Mouse (Mus musculus): ENCODE data around the gene Agbl4. TPM values are rescaled to one million over a fixed set of nuclear protein-coding genes. Genes with fewer than 3 reads are reported as not detected.

Agbl4 gene
- polyA plus RNA-seq, 1 experiment: not detected

DNA sequence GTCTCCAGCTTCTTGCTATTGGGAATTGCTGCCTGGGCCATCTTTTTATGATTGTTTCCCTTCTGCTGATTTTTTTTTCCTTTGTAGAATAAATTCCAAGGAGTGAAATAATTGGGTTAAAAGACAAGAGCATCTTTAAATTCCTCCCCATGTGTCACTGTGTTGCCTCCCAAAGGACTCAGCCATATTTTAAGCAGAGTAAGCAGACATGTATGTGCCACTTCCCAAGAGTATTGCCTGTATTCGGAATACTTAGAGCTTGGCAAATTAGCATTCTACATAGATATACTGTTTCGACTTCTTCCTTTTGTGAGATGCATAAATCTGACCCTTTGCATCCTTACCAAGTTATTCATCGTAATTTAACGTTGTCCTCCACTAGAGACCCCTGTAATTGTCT, 1070.3 kb downstream of the Agbl4 start:
- TF ChIP-seq FLI1 (IDR thresholded peaks at IDR 0.05; ENCODE audit: low read length) (no peak), GATA1 (IDR thresholded peaks at IDR 0.05; ENCODE audit: borderline replicate concordance, low read length) (no peak)
- H3K27me3 ChIP-seq (replicated peaks): no peaks in the 10 kb centered on the region
- no peak overlapping the region for H3K4me3 ChIP-seq (replicated peaks)
- H3K4me1 ChIP-seq: no peaks in the 10 kb centered on the region
- no peaks in the 10 kb centered on the region for H3K36me3 ChIP-seq (replicated peaks; ENCODE audit: low read length)
- peaks cover 7% of the 10 kb centered on the region; the same call in 1 of the 2 replicates for H3K9me3 ChIP-seq

DNA sequence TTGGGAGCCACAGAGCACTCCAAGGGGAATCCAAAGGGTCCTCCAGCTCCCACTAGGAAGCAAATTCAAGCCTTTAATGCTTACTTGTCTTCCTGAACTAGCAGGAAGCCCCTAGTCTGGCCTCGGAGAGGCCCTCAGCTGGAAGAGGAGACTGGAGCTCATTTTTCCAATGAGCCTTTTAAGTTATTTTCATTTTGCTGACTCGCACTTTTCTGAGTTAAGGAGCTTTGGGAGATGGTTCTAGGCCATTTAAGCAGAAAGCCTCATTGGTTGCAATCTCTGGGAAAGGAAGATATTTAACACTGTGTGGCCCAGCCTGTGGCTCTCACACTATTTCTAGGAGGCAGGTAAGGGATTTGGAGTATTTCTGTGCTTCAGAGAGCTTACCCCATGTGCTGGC, 1072.4 kb downstream of the Agbl4 start:
- no peak for TF ChIP-seq FLI1 (IDR thresholded peaks at IDR 0.05; ENCODE audit: low read length)
- TF ChIP-seq GATA1 (IDR thresholded peaks at IDR 0.05; ENCODE audit: borderline replicate concordance, low read length): no peak
- Histone ChIP-seq H3K4me1 (no peaks in the 10 kb centered on the region), H3K4me3 (replicated peaks) (no peak overlapping the region), H3K27me3 (replicated peaks) (no peaks in the 10 kb centered on the region), H3K36me3 (replicated peaks; ENCODE audit: low read length) (no peaks in the 10 kb centered on the region), H3K9me3 (peaks cover 11% of the 10 kb centered on the region; the same call in 1 of the 2 replicates)

DNA sequence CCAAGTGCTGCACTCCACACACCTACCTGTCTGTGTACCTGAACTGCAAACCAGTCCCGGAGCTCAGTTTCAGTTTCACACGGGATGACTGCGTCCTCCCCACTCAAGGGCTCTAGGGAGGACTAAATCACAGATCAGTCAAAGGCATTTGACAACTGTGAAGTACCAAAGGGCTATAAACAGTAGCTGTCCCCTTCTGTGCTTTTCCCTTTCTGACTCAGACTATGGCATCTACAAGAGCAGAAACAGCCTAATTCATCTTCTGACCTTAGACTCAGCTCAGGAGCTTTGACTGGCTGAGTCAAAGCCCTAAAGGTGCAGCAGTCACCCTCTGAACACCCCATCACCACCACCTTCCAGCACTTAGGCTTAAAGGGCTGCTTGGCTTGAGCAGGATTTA, 1074.3 kb downstream of the Agbl4 start:
- TF ChIP-seq GATA1 (IDR thresholded peaks at IDR 0.05; ENCODE audit: borderline replicate concordance, low read length) (no peak), FLI1 (IDR thresholded peaks at IDR 0.05; ENCODE audit: low read length) (no peak)
- H3K36me3 ChIP-seq (replicated peaks; ENCODE audit: low read length): no peaks in the 10 kb centered on the region

GRCm38 (mm10) chr4:111472511-111472910, 1075.0 kb downstream of the Agbl4 start:
- Histone ChIP-seq H3K9me3 (peaks cover 15% of the 10 kb centered on the region; the same call in 1 of the 2 replicates), H3K4me1 (no peaks in the 10 kb centered on the region), H3K27me3 (replicated peaks) (no peaks in the 10 kb centered on the region), H3K36me3 (replicated peaks; ENCODE audit: low read length) (no peaks in the 10 kb centered on the region), H3K4me3 (replicated peaks) (no peak overlapping the region)
- no peak for TF ChIP-seq GATA1 (IDR thresholded peaks at IDR 0.05; ENCODE audit: borderline replicate concordance, low read length)
- no peak for TF ChIP-seq FLI1 (IDR thresholded peaks at IDR 0.05; ENCODE audit: low read length)

More for the DNA sequence above, 1074.3 kb downstream of the Agbl4 start:
- H3K27me3 ChIP-seq (replicated peaks): no peaks in the 10 kb centered on the region
- no peaks in the 10 kb centered on the region for H3K4me1 ChIP-seq
- H3K4me3 ChIP-seq (replicated peaks): no peak overlapping the region
- H3K9me3 ChIP-seq: peaks cover 11% of the 10 kb centered on the region; the same call in 1 of the 2 replicates

- no peak overlapping the region for H3K4me3 ChIP-seq (replicated peaks)
- H3K36me3 ChIP-seq (replicated peaks; ENCODE audit: low read length): no peaks in the 10 kb centered on the region
- H3K9me3 ChIP-seq: peaks cover 15% of the 10 kb centered on the region; the same call in 1 of the 2 replicates
- H3K4me1 ChIP-seq: no peaks in the 10 kb centered on the region
- TF ChIP-seq FLI1 (IDR thresholded peaks at IDR 0.05; ENCODE audit: low read length): no peak
- TF ChIP-seq GATA1 (IDR thresholded peaks at IDR 0.05; ENCODE audit: borderline replicate concordance, low read length): no peak
- H3K27me3 ChIP-seq (replicated peaks): no peaks in the 10 kb centered on the region
These were observed 1075.6 kb downstream of the Agbl4 start for GRCm38 (mm10) chr4:111473014-111473413.

GRCm38 (mm10) chr4:111475374-111475971, 1078.0 kb downstream of the Agbl4 start:
- H3K9me3 ChIP-seq: peaks cover 8% of the 10 kb centered on the region; the same call in 1 of the 2 replicates
- H3K36me3 ChIP-seq (replicated peaks; ENCODE audit: low read length): no peaks in the 10 kb centered on the region
- H3K4me1 ChIP-seq: no peaks in the 10 kb centered on the region
- H3K27me3 ChIP-seq (replicated peaks): peaks cover 2% of the 10 kb centered on the region
- no peak for TF ChIP-seq FLI1 (IDR thresholded peaks at IDR 0.05; ENCODE audit: low read length)
- no peak for TF ChIP-seq GATA1 (IDR thresholded peaks at IDR 0.05; ENCODE audit: borderline replicate concordance, low read length)
- H3K4me3 ChIP-seq (replicated peaks): no peak overlapping the region

DNA sequence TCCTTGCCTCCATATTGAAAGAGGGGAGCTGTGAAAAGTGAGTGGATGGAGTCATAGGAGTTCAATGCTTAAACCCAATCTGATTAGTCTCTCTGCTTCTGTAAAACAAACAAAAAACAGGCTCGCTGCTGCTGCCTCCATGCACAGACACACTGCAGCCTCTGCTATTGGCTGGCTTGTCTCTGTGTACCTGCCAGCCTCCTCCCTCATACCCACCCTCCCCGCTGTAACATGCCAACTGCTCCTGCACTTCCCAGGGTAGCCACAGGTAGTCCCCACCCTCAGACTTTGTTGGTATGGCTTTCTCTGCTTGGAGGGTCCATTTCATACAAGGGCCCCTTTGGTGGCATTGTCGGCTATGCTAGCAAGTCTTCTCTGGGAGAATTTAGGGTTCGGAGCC, 1080.0 kb downstream of the Agbl4 start:
- Histone ChIP-seq H3K27me3 (replicated peaks) (peaks cover 2% of the 10 kb centered on the region), H3K9me3 (peaks cover 8% of the 10 kb centered on the region; the same call in 1 of the 2 replicates), H3K4me1 (no peaks in the 10 kb centered on the region), H3K36me3 (replicated peaks; ENCODE audit: low read length) (no peaks in the 10 kb centered on the region), H3K4me3 (replicated peaks) (no peak overlapping the region)
- TF ChIP-seq GATA1 (IDR thresholded peaks at IDR 0.05; ENCODE audit: borderline replicate concordance, low read length) (no peak), FLI1 (IDR thresholded peaks at IDR 0.05; ENCODE audit: low read length) (no peak)

GRCm38 (mm10) chr4:111483499-111483898, 1086.0 kb downstream of the Agbl4 start:
- Histone ChIP-seq H3K36me3 (replicated peaks; ENCODE audit: low read length) (no peaks in the 10 kb centered on the region), H3K4me1 (no peaks in the 10 kb centered on the region)
- no peak for TF ChIP-seq GATA1 (IDR thresholded peaks at IDR 0.05; ENCODE audit: borderline replicate concordance, low read length)
- TF ChIP-seq FLI1 (IDR thresholded peaks at IDR 0.05; ENCODE audit: low read length): no peak

GRCm38 (mm10) chr4:111485189-111485588, 1087.7 kb downstream of the Agbl4 start:
- no peaks in the 10 kb centered on the region for H3K4me1 ChIP-seq

More at GRCm38 (mm10) chr4:111483499-111483898, 1086.0 kb downstream of the Agbl4 start:
- H3K4me3 ChIP-seq (replicated peaks): no peak overlapping the region
- H3K9me3 ChIP-seq: no peaks in the 10 kb centered on the region; the same call in 1 of the 2 replicates
- H3K27me3 ChIP-seq (replicated peaks): peaks cover 2% of the 10 kb centered on the region

DNA sequence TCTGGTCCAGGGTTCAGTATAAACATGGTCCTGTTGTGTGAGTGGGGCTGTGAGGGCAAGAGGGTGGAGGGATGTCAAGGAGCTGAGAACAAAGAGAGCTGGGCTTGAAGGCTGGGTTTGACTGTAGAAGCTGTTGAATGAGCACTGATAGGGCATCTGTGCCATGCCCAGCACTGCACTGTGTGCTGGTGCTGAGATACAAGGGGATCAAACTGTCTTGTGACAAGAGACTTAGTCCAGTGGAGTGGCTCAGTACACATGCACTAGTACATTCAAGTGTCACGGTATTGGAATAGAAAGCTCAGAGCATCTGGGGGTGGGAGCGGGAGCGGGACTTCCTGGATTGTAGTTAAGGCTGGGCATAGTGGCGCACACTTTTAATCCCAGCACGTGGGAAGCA, 1088.7 kb downstream of the Agbl4 start:
- H3K9me3 ChIP-seq: no peaks in the 10 kb centered on the region
- H3K36me3 ChIP-seq (replicated peaks; ENCODE audit: low read length): no peaks in the 10 kb centered on the region
- H3K4me3 ChIP-seq (replicated peaks): no peak overlapping the region
- no peaks in the 10 kb centered on the region for H3K27me3 ChIP-seq (replicated peaks)
- TF ChIP-seq FLI1 (IDR thresholded peaks at IDR 0.05; ENCODE audit: low read length) (no peak), GATA1 (IDR thresholded peaks at IDR 0.05; ENCODE audit: borderline replicate concordance, low read length) (no peak)
- H3K4me1 ChIP-seq: no peaks in the 10 kb centered on the region

More at GRCm38 (mm10) chr4:111485189-111485588, 1087.7 kb downstream of the Agbl4 start:
- H3K27me3 ChIP-seq (replicated peaks): no peaks in the 10 kb centered on the region
- no peaks in the 10 kb centered on the region for H3K36me3 ChIP-seq (replicated peaks; ENCODE audit: low read length)
- TF ChIP-seq GATA1 (IDR thresholded peaks at IDR 0.05; ENCODE audit: borderline replicate concordance, low read length): no peak
- TF ChIP-seq FLI1 (IDR thresholded peaks at IDR 0.05; ENCODE audit: low read length): no peak
- no peaks in the 10 kb centered on the region for H3K9me3 ChIP-seq
- H3K4me3 ChIP-seq (replicated peaks): no peak overlapping the region

Data from megakaryocyte, embryonic 14.5 days (primary cell).